Mouse (Mus musculus) neutrophil, adult 65 days (primary cell): Measurements from ENCODE around the gene Gm4312. TPM values are rescaled to one million over a fixed set of nuclear protein-coding genes. Genes with fewer than 3 reads are reported as not detected.

Experiments used
- total RNA-seq: library from RNA; stranded (reverse); gene quantifications from 2 replicates; pipeline ENCODE4 v1.2.4, GENCODE M21; 2023

The Gm4312 gene
- total RNA-seq, result not detected in 2 replicates

DNA sequence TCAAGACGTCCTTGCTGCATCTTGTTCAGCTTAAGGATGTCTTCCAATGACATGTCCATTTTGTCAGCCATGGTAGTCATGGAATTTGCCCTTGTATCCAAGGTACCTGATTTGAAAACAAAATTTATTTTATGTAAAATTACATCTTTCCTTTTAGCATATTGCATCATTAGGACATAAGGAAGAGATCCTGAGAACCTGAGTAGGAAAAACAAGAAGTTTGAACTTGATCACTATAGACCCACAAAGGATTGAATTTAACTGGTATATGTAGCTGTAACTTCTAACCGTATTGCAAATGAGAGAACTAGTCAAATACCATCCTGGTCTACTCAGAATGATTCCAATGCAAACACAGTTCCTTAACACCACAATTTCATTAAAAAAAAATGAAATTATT, at the start of gene Gm4312:
Gm4312 (minus strand) TSS at position 101 of the 400 bp plus-strand sequence.

DNA sequence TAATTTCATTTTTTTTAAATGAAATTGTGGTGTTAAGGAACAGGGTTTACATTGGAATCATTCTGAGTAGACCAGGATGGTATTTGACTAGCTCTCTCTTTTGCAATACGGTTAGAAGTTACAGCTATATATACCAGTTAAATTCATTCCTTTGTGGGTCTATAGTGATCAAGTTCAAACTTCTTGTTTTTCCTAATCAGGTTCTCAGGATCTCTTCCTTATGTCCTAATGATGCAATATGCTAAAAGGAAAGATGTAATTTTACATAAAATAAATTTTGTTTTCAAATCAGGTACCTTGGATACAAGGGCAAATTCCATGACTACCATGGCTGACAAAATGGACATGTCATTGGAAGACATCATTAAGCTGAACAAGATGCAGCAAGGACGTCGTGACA, 21.3 kb downstream of the Gm4312 start, which contains the start of gene Gm4307:
Gm4307 (plus strand) TSS at position 301 of the 400 bp plus-strand sequence.

DNA sequence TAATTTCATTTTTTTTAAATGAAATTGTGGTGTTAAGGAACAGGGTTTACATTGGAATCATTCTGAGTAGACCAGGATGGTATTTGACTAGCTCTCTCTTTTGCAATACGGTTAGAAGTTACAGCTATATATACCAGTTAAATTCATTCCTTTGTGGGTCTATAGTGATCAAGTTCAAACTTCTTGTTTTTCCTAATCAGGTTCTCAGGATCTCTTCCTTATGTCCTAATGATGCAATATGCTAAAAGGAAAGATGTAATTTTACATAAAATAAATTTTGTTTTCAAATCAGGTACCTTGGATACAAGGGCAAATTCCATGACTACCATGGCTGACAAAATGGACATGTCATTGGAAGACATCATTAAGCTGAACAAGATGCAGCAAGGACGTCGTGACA, 31.6 kb downstream of the Gm4312 start, which contains the start of gene Gm4305:
Gm4305 (plus strand) TSS at position 301 of the 400 bp plus-strand sequence.

DNA sequence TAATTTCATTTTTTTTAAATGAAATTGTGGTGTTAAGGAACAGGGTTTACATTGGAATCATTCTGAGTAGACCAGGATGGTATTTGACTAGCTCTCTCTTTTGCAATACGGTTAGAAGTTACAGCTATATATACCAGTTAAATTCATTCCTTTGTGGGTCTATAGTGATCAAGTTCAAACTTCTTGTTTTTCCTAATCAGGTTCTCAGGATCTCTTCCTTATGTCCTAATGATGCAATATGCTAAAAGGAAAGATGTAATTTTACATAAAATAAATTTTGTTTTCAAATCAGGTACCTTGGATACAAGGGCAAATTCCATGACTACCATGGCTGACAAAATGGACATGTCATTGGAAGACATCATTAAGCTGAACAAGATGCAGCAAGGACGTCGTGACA, 36.7 kb downstream of the Gm4312 start, which contains the start of gene Gm4303:
Gm4303 (plus strand) TSS at position 301 of the 400 bp plus-strand sequence.

DNA sequence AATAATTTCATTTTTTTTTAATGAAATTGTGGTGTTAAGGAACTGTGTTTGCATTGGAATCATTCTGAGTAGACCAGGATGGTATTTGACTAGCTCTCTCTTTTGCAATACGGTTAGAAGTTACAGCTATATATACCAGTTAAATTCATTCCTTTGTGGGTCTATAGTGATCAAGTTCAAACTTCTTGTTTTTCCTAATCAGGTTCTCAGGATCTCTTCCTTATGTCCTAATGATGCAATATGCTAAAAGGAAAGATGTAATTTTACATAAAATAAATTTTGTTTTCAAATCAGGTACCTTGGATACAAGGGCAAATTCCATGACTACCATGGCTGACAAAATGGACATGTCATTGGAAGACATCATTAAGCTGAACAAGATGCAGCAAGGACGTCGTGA, 41.8 kb downstream of the Gm4312 start, which contains the start of gene Gm4302:
Gm4302 (plus strand) TSS at position 301 of the 400 bp plus-strand sequence.

DNA sequence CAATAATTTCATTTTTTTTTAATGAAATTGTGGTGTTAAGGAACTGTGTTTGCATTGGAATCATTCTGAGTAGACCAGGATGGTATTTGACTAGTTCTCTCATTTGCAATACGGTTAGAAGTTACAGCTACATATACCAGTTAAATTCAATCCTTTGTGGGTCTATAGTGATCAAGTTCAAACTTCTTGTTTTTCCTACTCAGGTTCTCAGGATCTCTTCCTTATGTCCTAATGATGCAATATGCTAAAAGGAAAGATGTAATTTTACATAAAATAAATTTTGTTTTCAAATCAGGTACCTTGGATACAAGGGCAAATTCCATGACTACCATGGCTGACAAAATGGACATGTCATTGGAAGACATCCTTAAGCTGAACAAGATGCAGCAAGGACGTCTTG, 47.0 kb downstream of the Gm4312 start, which contains the start of gene Gm4301:
Gm4301 (plus strand) TSS at position 301 of the 400 bp plus-strand sequence.

Other genes starting within 250 kb of the Gm4312 start
- gene Gm4301, start 46.9 kb downstream of the Gm4312 start, total RNA-seq, result not detected in 2 replicates
- not detected in 2 replicates for gene Gm4302, start 41.7 kb downstream of the Gm4312 start, total RNA-seq
- gene Gm4303, start 36.6 kb downstream of the Gm4312 start, total RNA-seq, result not detected in 2 replicates
- gene Gm4305, start 31.5 kb downstream of the Gm4312 start, total RNA-seq, result not detected in 2 replicates
- gene Gm4307, start 21.2 kb downstream of the Gm4312 start, total RNA-seq, result not detected in 2 replicates
- gene Tmtc3, start 104.8 kb upstream of the Gm4312 start, total RNA-seq, result 3.3 and 4.1 TPM in 2 replicates
- gene Cep290, start 105.0 kb upstream of the Gm4312 start, total RNA-seq, result 2.4 and 2.8 TPM in 2 replicates
- 1.5 and 1.8 TPM in 2 replicates for gene 4930430F08Rik, start 207.9 kb upstream of the Gm4312 start, total RNA-seq
- not detected in 2 replicates for gene 1700017N19Rik, start 207.9 kb upstream of the Gm4312 start, total RNA-seq